Mouse (Mus musculus) lung, embryonic 15.5 days (tissue): ENCODE results near the gene Sytl4. TPM values are rescaled to one million over a fixed set of nuclear protein-coding genes. Genes with fewer than 3 reads are reported as not detected.
A peak's percentile ranks its signal among the peaks of the same experiment; 100 is the strongest.

Experiments used
- ATAC-seq: fragments of 200-750 bp; cut with Nextera tagmentation; 2 replicates; pipeline ENCODE4 v1.8.0; 2017; ENCODE audit warnings: moderate number of reproducible peaks, borderline replicate concordance; ENCODE audit not compliant: low FRiP score, low TSS enrichment; ENCODE audit errors: extremely low read depth
- H3K27ac ChIP-seq: fragments of 300-500 bp; sonication (generic); 2 replicates; pipeline ENCODE4 v1.5.1; 2015; ENCODE audit warnings: moderate library complexity, mild to moderate bottlenecking, inconsistent platforms
- H3K27me3 ChIP-seq: fragments of 300-500 bp; sonication (generic); 2 replicates; pipeline ENCODE4 v1.6.1; 2015; ENCODE audit warnings: inconsistent platforms
- H3K36me3 ChIP-seq: fragments of 300-500 bp; sonication (generic); 2 replicates; pipeline ENCODE4 v1.6.1; 2015; ENCODE audit warnings: inconsistent platforms
- H3K4me1 ChIP-seq: fragments of 300-500 bp; sonication (generic); 2 replicates; pipeline ENCODE4 v1.6.1; 2015; ENCODE audit warnings: inconsistent platforms
- H3K4me2 ChIP-seq: fragments of 300-500 bp; sonication (generic); 2 replicates; pipeline ENCODE4 v1.6.1; 2015; ENCODE audit warnings: inconsistent platforms, mild to moderate bottlenecking, moderate library complexity
- H3K4me3 ChIP-seq: fragments of 300-500 bp; sonication (generic); 2 replicates; pipeline ENCODE4 v1.5.1; 2015; ENCODE audit warnings: mild to moderate bottlenecking, inconsistent platforms
- H3K9ac ChIP-seq: fragments of 300-500 bp; sonication (generic); 2 replicates; pipeline ENCODE4 v1.6.1; 2015; ENCODE audit warnings: inconsistent platforms
- H3K9me3 ChIP-seq: fragments of 300-500 bp; sonication (generic); 2 replicates; pipeline ENCODE4 v1.6.1; 2016; ENCODE audit warnings: inconsistent platforms
- WGBS: fragments of 180-500 bp; shearing (Covaris S2); methylation state at CpG from one replicate; pipeline ENCODE4 v1.1.7; 2015; 5-methylcytosine and 5-hydroxymethylcytosine counted together
- polyA plus RNA-seq: library from polyadenylated mRNA; unstranded; fragments of >200 nt; fragmentation: Nextera tagmentation; extraction: Ambion mirVana; gene quantifications from 2 replicates; pipeline ENCODE4 v1.2.1, GENCODE M21; 2015

Gene Sytl4
- polyA plus RNA-seq, 1 experiment from 2014 or later, result 6.3 TPM

DNA sequence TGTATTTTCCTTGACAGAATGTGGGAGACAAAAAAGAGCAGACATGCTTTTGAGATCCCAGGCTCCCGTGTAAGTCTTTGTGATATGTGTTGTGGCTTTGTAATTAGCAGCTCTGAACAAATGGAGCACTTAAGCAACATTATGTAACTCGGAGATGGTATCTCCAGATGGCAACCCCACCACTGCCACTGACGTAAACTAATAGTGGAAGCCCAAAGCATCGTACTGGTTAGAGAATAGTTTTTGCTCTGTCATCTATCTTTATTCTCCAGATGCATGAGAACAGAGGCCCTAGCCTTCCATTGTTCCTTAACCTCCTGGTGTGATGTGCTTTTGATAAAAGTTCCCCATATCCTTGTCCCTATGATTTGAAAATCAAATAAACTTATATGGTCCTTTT is 60.4 kb downstream of the Sytl4 start:
- Histone ChIP-seq H3K9me3 (no peaks in the 10 kb centered on the region), H3K4me2 (no peak overlapping the region), H3K36me3 (no peaks in the 10 kb centered on the region), H3K27me3 (no peaks in the 10 kb centered on the region; the same call in 1 of the 2 replicates), H3K27ac (no peak overlapping the region), H3K4me3 (no peak overlapping the region), H3K9ac (no peak overlapping the region), H3K4me1 (no peaks in the 10 kb centered on the region)
- 72% methylated on average over 4 of the region's 4 CpGs for WGBS
- ATAC-seq, result no peak

DNA sequence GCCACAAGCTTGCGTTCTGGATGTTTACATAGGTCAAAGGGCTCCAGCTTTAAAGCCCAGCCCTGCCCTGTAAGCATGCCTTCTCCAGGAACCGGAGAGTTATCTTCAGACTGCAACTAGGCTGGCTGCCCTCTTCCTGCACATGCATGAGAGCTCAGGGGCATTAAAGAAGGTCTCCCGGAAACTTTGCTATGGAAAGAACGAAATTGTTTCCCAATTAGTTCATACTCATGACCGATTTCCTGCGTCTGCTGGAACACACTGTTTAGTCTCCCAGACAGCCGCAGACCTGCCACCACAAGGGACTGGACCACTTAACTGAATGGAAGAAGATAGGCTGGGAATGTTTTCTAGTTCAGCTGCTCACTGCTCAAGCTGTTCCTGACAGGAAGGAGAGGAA is 67.4 kb downstream of the Sytl4 start:
- Histone ChIP-seq H3K4me2 (no peak overlapping the region), H3K9ac (no peak overlapping the region), H3K27ac (peak overlapping the region; percentile 37), H3K4me3 (no peak overlapping the region), H3K36me3 (no peaks in the 10 kb centered on the region), H3K9me3 (no peaks in the 10 kb centered on the region), H3K4me1 (no peaks in the 10 kb centered on the region), H3K27me3 (no peaks in the 10 kb centered on the region)
- 37% methylated on average over 7 of the region's 7 CpGs for WGBS
- peak; percentile 61 for ATAC-seq

DNA sequence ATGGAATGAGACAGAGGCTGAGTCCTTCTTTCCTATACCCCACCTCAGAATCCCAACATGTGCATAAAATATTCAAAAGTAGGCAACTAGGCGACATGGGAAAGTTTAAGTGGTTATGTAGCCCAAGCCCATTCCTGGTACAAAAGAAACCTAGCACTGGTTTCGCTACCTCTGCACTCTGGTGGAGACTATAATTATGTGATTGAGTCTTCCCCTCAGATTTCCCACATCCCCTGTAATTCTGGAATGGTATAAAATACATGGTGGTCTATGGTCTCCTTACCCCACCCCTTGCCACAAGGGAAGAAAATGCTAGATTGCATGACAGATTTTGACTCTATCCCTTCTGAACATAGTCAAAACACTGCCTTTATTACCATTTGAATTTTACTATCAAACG is 68.6 kb downstream of the Sytl4 start:
- Histone ChIP-seq H3K4me3 (no peak overlapping the region), H3K36me3 (no peaks in the 10 kb centered on the region), H3K4me1 (no peaks in the 10 kb centered on the region), H3K4me2 (no peak overlapping the region), H3K9me3 (no peaks in the 10 kb centered on the region), H3K27ac (no peak overlapping the region), H3K9ac (no peak overlapping the region), H3K27me3 (no peaks in the 10 kb centered on the region)
- WGBS, result 84% methylated on average over 3 of the region's 3 CpGs
- ATAC-seq, result no peak

DNA sequence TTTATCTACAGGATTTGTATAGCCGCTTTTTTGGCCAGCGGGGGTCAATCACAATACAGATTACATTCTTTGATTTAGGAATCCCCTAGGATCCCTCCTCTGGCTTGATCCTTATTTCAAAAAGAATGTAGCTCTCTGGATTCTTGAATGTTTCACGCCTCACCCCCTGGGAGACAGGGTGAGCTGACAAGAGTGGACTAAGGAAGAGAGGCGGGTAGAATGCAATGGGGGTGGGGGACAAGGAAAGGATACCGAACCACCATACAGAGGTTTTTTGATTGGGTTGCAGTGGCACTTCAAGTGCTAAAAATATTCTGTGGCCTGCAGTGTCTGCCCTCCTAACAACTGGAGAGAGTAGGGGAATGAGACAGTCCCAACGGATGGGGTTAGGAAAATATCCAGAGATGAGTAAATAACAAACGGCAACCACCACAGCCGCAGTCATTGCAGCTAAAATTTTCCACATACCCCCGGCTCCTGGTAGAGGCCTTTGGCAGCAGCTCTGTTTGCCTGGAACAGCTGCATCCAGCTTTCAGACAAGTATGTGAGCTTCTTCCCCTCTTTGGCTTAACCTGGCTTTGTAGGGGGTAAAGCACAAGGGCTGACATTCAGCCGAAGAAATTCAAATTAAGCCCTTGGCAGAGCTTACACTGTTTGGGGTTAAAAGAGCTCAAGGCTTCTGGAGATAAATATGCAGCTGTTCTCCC is 70.1 kb downstream of the Sytl4 start:
- peak; percentile 69; the same call in 1 of the 2 replicates for ATAC-seq
- Histone ChIP-seq H3K4me2 (no peak overlapping the region), H3K36me3 (no peaks in the 10 kb centered on the region), H3K27me3 (no peaks in the 10 kb centered on the region), H3K9ac (no peak overlapping the region), H3K27ac (peak overlapping the region; percentile 75), H3K4me1 (no peaks in the 10 kb centered on the region), H3K9me3 (no peaks in the 10 kb centered on the region), H3K4me3 (no peak overlapping the region)
- 44% methylated on average over 10 of the region's 10 CpGs for WGBS

DNA sequence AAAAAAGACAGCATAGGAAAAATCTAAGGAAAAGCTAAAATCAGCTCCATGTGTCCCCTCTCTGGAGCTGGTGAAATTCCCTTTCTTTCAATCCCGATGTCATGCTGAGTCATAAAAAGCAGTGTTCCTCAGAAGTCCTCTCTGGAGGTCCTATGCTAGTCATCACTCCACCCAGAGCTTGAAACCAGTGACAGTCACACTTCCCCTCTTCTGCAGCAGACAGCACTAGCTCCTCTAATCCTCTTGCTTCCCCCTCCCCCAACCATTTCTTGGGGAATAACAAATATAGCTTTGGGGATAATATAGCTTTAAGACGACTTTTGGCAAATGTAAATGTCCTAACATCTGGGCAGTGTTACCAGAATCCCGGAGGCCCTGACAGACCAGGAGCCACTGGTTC is 73.4 kb downstream of the Sytl4 start, which contains the start of gene Srpx2:
TSS of gene Srpx2 (plus strand) at position 166 of the 400 bp plus-strand sequence.
- Histone ChIP-seq H3K27ac (peak within 1 kb of the TSS; percentile 10; the same call in 1 of the 2 replicates), H3K9ac (no peak within 1 kb of the TSS)
- 28% methylated on average over 3 of the region's 3 CpGs for whole genome bisulfite sequencing

DNA sequence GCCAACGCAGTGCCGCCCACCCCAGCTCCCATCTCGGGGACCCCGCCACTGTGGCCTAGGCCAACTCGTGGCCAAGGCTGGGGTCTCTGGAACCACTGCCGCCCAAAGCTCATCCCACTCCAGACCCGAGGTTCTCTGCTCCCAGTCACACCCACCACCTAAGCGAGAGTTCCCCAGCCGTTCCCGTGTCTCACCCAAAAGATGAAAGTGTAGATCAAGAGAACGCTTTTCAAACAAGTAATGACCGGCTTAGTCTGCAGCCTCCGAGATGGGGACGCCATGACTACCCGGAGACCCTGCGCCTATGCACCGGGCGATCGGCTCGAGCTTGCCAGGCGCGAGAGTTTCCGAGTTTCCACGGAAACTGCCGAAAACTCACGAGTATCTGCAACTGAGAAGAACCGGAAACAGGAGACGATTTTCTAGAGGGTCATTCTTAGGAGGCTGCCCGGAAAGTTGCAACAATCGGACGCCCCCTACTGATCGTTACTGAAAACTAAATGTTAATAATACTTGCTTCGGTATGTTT is 83.5 kb downstream of the Sytl4 start, which contains the start of gene Tspan6:
TSS of gene Tspan6 (minus strand) at position 416 of the 529 bp plus-strand sequence.
- H3K4me2 ChIP-seq, result peak within 1 kb of the TSS; percentile 51
- no peaks in the 10 kb centered on the region for H3K4me1 ChIP-seq
- peak within 1 kb of the TSS; percentile 49 for H3K4me3 ChIP-seq
- ATAC-seq, result peak; percentile 91
- peak within 1 kb of the TSS; percentile 35 for H3K9ac ChIP-seq
- no peaks in the 10 kb centered on the region for H3K27me3 ChIP-seq
- peaks cover 7% of the 10 kb centered on the region; the same call in 1 of the 2 replicates for H3K36me3 ChIP-seq
- WGBS, result 21% methylated on average over 33 of the region's 33 CpGs
- H3K27ac ChIP-seq, result no peak within 1 kb of the TSS
- H3K9me3 ChIP-seq, result no peaks in the 10 kb centered on the region

More for the DNA sequence above, 73.4 kb downstream of the Sytl4 start, which contains the start of gene Srpx2:
- Histone ChIP-seq H3K27me3 (no peaks in the 10 kb centered on the region), H3K4me2 (peak within 1 kb of the TSS; percentile 31), H3K36me3 (no peaks in the 10 kb centered on the region), H3K4me1 (no peaks in the 10 kb centered on the region), H3K4me3 (peak within 1 kb of the TSS; percentile 20), H3K9me3 (no peaks in the 10 kb centered on the region)
- ATAC-seq, result peak; percentile 35; the same call in 1 of the 2 replicates

DNA sequence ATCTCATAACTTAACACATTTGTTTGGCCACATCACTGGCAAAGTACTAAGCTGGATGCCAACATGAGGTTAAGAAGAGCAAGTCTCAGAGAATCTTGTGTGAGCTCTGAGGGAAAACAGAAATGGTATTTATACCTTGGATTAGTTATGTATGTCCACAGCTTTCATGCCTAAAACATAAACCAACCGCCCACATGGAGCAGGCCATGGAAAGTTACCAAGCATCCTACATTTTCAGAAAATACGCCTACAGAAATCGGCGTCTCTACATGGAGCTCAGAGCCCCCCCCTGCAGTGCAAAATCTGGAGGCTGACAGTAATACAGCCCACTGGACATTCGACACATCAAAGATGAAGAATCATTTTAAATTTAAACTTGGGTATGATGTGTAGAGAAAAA is 93.5 kb downstream of the Sytl4 start:
- Histone ChIP-seq H3K36me3 (peaks cover 6% of the 10 kb centered on the region; the same call in 1 of the 2 replicates), H3K27ac (no peak overlapping the region), H3K4me1 (no peaks in the 10 kb centered on the region), H3K9ac (no peak overlapping the region), H3K27me3 (no peaks in the 10 kb centered on the region), H3K9me3 (no peaks in the 10 kb centered on the region), H3K4me2 (no peak overlapping the region), H3K4me3 (no peak overlapping the region)
- no peak for ATAC-seq
- 82% methylated on average over 5 of the region's 5 CpGs for WGBS

DNA sequence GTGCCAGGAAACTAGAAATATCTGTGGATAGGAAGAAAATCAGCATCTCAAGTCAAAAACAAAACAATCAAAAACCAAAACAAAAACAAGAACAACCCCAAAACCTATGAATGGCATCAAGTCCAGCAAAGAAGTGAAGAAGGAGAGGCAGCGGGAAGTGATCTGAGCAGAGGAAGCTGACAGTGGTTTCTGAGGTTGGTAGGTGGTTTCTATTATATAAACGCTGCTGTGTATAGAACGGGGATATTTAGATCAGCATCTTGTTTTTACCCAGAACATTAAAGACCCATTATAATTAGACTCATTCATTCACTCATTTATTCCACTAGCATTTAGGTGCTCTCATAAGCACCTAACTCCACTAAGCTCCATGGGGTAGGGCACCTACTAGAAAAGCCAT is 94.3 kb downstream of the Sytl4 start:
- Histone ChIP-seq H3K4me2 (no peak overlapping the region), H3K4me3 (no peak overlapping the region), H3K27me3 (no peaks in the 10 kb centered on the region), H3K9ac (no peak overlapping the region), H3K36me3 (peaks cover 6% of the 10 kb centered on the region; the same call in 1 of the 2 replicates), H3K27ac (no peak overlapping the region), H3K4me1 (no peaks in the 10 kb centered on the region), H3K9me3 (no peaks in the 10 kb centered on the region)
- 96% methylated on average over 3 of the region's 3 CpGs for WGBS
- ATAC-seq, result no peak

Other genes with a start within 250 kb of the Sytl4 start
- 1.0 and 2.2 TPM in 2 replicates for gene Tnmd, start 130.8 kb downstream of the Sytl4 start, polyA plus RNA-seq
- gene Tspan6, start 83.4 kb downstream of the Sytl4 start, polyA plus RNA-seq, result 154 and 161 TPM in 2 replicates
- 10.5 and 10.9 TPM in 2 replicates for gene Srpx2, start 73.4 kb downstream of the Sytl4 start, polyA plus RNA-seq
- 48.1 and 48.9 TPM in 2 replicates for gene Cstf2, start 77.4 kb upstream of the Sytl4 start, polyA plus RNA-seq
- gene Xkrx, start 180.3 kb upstream of the Sytl4 start, polyA plus RNA-seq, result 0.22 and 0.36 TPM in 2 replicates
- 0.09 TPM in 1 of 2 replicates, not detected in the other for gene Arl13a, start 205.7 kb upstream of the Sytl4 start, polyA plus RNA-seq
- gene Nox1, start 240.1 kb upstream of the Sytl4 start, polyA plus RNA-seq, result 1.6 and 1.9 TPM in 2 replicates